Mouse (Mus musculus) forebrain, embryonic 10.5 days (tissue): ENCODE measurements around the gene Foxc2. TPM values are rescaled to one million over a fixed set of nuclear protein-coding genes. Genes with fewer than 3 reads are reported as not detected.
A peak's percentile ranks its signal among the peaks of the same experiment; 100 is the strongest.

ENCODE experiments used
- DNase-seq: peaks from one replicate; pipeline ENCODE4 v3.0.0-alpha.2; 2017; ENCODE audit warnings: low spot score; ENCODE audit errors: extremely low spot score
- H3K27ac ChIP-seq: fragments of 300-500 bp; sonication (generic); 2 replicates; pipeline ENCODE4 v1.5.1; 2016; ENCODE audit warnings: mild to moderate bottlenecking
- H3K27me3 ChIP-seq: fragments of 300-500 bp; sonication (generic); 2 replicates; pipeline ENCODE4 v1.6.1; 2016; ENCODE audit warnings: mild to moderate bottlenecking; ENCODE audit not compliant: poor library complexity, severe bottlenecking
- H3K36me3 ChIP-seq: fragments of 300-500 bp; sonication (generic); replicated peaks from 2 replicates; pipeline ENCODE4 v1.6.1; 2016; ENCODE audit warnings: mild to moderate bottlenecking, moderate library complexity
- H3K4me1 ChIP-seq: fragments of 300-500 bp; sonication (generic); 2 replicates; pipeline ENCODE4 v1.6.1; 2016
- H3K4me3 ChIP-seq: fragments of 300-500 bp; sonication (generic); 2 replicates; pipeline ENCODE4 v1.5.1; 2016; ENCODE audit warnings: mild to moderate bottlenecking, moderate library complexity
- H3K9me3 ChIP-seq: fragments of 300-500 bp; sonication (generic); 2 replicates; pipeline ENCODE4 v1.6.1; 2016; ENCODE audit warnings: mild to moderate bottlenecking, moderate library complexity
- WGBS: fragments of 180-500 bp; shearing (Covaris S2); methylation state at CpG from one replicate; pipeline ENCODE4 v1.1.7; 2016; 5-methylcytosine and 5-hydroxymethylcytosine counted together
- polyA plus RNA-seq: library from polyadenylated mRNA; unstranded; fragments of >200 nt; fragmentation: Nextera tagmentation; extraction: Ambion mirVana; gene quantifications from 2 replicates; pipeline ENCODE4 v1.2.1, GENCODE M21; 2016

The Foxc2 gene
- polyA plus RNA-seq, 1 experiment from 2014 or later: 4.6 TPM

GRCm38 (mm10) chr8:121089631-121090380 is 26.2 kb upstream of the Foxc2 start:
- peak; percentile 33 for DNase-seq
- Histone ChIP-seq H3K27me3 (peaks cover 96% of the 10 kb centered on the region), H3K4me3 (no peak overlapping the region), H3K36me3 (no peaks in the 10 kb centered on the region), H3K9me3 (no peaks in the 10 kb centered on the region), H3K27ac (no peak overlapping the region), H3K4me1 (peaks cover 36% of the 10 kb centered on the region)
- whole genome bisulfite sequencing: 3% methylated on average over 32 of the region's 32 CpGs

GRCm38 (mm10) chr8:121090716-121091115 is 25.3 kb upstream of the Foxc2 start:
- no peak overlapping the region for H3K4me3 ChIP-seq
- H3K4me1 ChIP-seq: peaks cover 32% of the 10 kb centered on the region
- no peaks in the 10 kb centered on the region for H3K9me3 ChIP-seq
- WGBS: 0% methylated on average over 1 of the region's 1 CpGs
- peak; percentile 36 for DNase-seq
- H3K27ac ChIP-seq: no peak overlapping the region
- H3K36me3 ChIP-seq: no peaks in the 10 kb centered on the region
- peaks cover 87% of the 10 kb centered on the region for H3K27me3 ChIP-seq

- Histone ChIP-seq H3K4me1 (peaks cover 32% of the 10 kb centered on the region), H3K27ac (no peak overlapping the region), H3K27me3 (peaks cover 73% of the 10 kb centered on the region), H3K4me3 (no peak overlapping the region), H3K36me3 (peaks cover 11% of the 10 kb centered on the region), H3K9me3 (no peaks in the 10 kb centered on the region)
- WGBS: 31% methylated on average over 6 of the region's 6 CpGs
- DNase-seq: no peak
Measured at GRCm38 (mm10) chr8:121092141-121092540, 23.8 kb upstream of the Foxc2 start.

GRCm38 (mm10) chr8:121092627-121093026 is 23.3 kb upstream of the Foxc2 start:
- peaks cover 16% of the 10 kb centered on the region for H3K36me3 ChIP-seq
- peaks cover 68% of the 10 kb centered on the region for H3K27me3 ChIP-seq
- DNase-seq: peak; percentile 87
- H3K4me1 ChIP-seq: peaks cover 32% of the 10 kb centered on the region
- WGBS: 5% methylated on average over 16 of the region's 16 CpGs
- H3K9me3 ChIP-seq: no peaks in the 10 kb centered on the region
- no peak overlapping the region for H3K4me3 ChIP-seq
- no peak overlapping the region for H3K27ac ChIP-seq

GRCm38 (mm10) chr8:121093496-121093895 is 22.5 kb upstream of the Foxc2 start:
- H3K4me1 ChIP-seq: peaks cover 32% of the 10 kb centered on the region
- H3K4me3 ChIP-seq: no peak overlapping the region
- no peak for DNase-seq
- WGBS: 64% methylated on average over 6 of the region's 6 CpGs
- no peaks in the 10 kb centered on the region for H3K9me3 ChIP-seq
- no peak overlapping the region for H3K27ac ChIP-seq
- peaks cover 24% of the 10 kb centered on the region for H3K36me3 ChIP-seq
- H3K27me3 ChIP-seq: peaks cover 59% of the 10 kb centered on the region

GRCm38 (mm10) chr8:121104049-121104818 is 11.7 kb upstream of the Foxc2 start:
- Histone ChIP-seq H3K4me3 (no peak overlapping the region), H3K27me3 (peaks cover under 1% of the 10 kb centered on the region), H3K27ac (no peak overlapping the region), H3K36me3 (peaks cover 73% of the 10 kb centered on the region), H3K4me1 (peaks cover 28% of the 10 kb centered on the region), H3K9me3 (no peaks in the 10 kb centered on the region)
- WGBS: 55% methylated on average over 17 of the region's 17 CpGs
- DNase-seq: peak; percentile 86

GRCm38 (mm10) chr8:121107668-121108656 is 8.0 kb upstream of the Foxc2 start, which contains the start of gene Mthfsd:
Mthfsd (minus strand) TSS chr8:121108392.
- DNase-seq: peak; percentile 98
- Histone ChIP-seq H3K4me1 (peaks cover 28% of the 10 kb centered on the region), H3K27ac (peak within 1 kb of the TSS; percentile 90), H3K27me3 (peaks cover 38% of the 10 kb centered on the region), H3K36me3 (peaks cover 36% of the 10 kb centered on the region), H3K9me3 (no peaks in the 10 kb centered on the region), H3K4me3 (peak within 1 kb of the TSS; percentile 82)
- WGBS: 1% methylated on average over 75 of the region's 75 CpGs

- Histone ChIP-seq H3K9me3 (no peaks in the 10 kb centered on the region), H3K36me3 (peaks cover 29% of the 10 kb centered on the region), H3K4me1 (peaks cover 31% of the 10 kb centered on the region), H3K4me3 (peak overlapping the region; percentile 82), H3K27me3 (peaks cover 45% of the 10 kb centered on the region), H3K27ac (peak overlapping the region; percentile 90)
- no peak for DNase-seq
- 11% methylated on average over 5 of the region's 5 CpGs for WGBS
Measured at GRCm38 (mm10) chr8:121108657-121109056, 7.3 kb upstream of the Foxc2 start.

- no peak for DNase-seq
- Histone ChIP-seq H3K4me1 (peaks cover 35% of the 10 kb centered on the region), H3K9me3 (no peaks in the 10 kb centered on the region), H3K27ac (no peak overlapping the region), H3K27me3 (peaks cover 72% of the 10 kb centered on the region), H3K36me3 (peaks cover 3% of the 10 kb centered on the region), H3K4me3 (no peak overlapping the region)
- 50% methylated on average over 7 of the region's 7 CpGs for WGBS
Measured at GRCm38 (mm10) chr8:121111145-121111907, 4.6 kb upstream of the Foxc2 start.

- Histone ChIP-seq H3K36me3 (no peaks in the 10 kb centered on the region), H3K27me3 (peaks cover 91% of the 10 kb centered on the region), H3K27ac (no peak overlapping the region), H3K4me3 (no peak overlapping the region), H3K4me1 (peaks cover 38% of the 10 kb centered on the region), H3K9me3 (no peaks in the 10 kb centered on the region)
- DNase-seq: peak; percentile 95
- 2% methylated on average over 21 of the region's 21 CpGs for WGBS
Measured at GRCm38 (mm10) chr8:121113261-121113660, 2.7 kb upstream of the Foxc2 start.

GRCm38 (mm10) chr8:121115136-121115535 is 835 bp upstream of the Foxc2 start:
- Histone ChIP-seq H3K9me3 (no peaks in the 10 kb centered on the region), H3K27ac (no peak overlapping the region), H3K36me3 (no peaks in the 10 kb centered on the region), H3K4me1 (peaks cover 33% of the 10 kb centered on the region), H3K4me3 (peak overlapping the region; percentile 19), H3K27me3 (peaks cover 100% of the 10 kb centered on the region)
- peak; percentile 45 for DNase-seq
- under 1% methylated on average over 25 of the region's 25 CpGs for WGBS
